ENCODE assay signal across 20 mouse cellular contexts in genomic region chr8:57843461-57843860, GRCm38 (mm10).
DNase-seq lines count a peak whose midpoint lies in the region; ATAC-seq and TF ChIP-seq lines count a peak whose summit lies in the region.
"Had no signal": no experiment of that assay in that cellular context is flagged by ENCODE, and none has a peak within 500 bp of the region (broad histone marks: within the 10 kb centered on the region; RNA-seq: fewer than 3 reads in every experiment).

No protein-coding gene starts in this region.

- H3K4me1 ChIP-seq in forebrain, embryonic 16.5 days (replicated peaks; ENCODE audit: control insufficient read depth, insufficient read depth, low read length): peaks cover 9% of the 10 kb centered on the region
- no peaks in the 10 kb centered on the region for H3K4me1 ChIP-seq in forebrain, embryonic 12.5 days
- H3K4me1 ChIP-seq in lung, postnatal 0 days (ENCODE audit: insufficient read depth, low read depth, low read length): no peaks in the 10 kb centered on the region
- no peaks in the 10 kb centered on the region for H3K4me1 ChIP-seq in hindbrain, embryonic 14.5 days (replicated peaks; ENCODE audit: control insufficient read depth, insufficient read depth, low read length)
- H3K4me1 ChIP-seq: embryonic facial prominence, embryonic 10.5 days; hindbrain, embryonic 10.5 days; limb, embryonic 12.5 days had no signal

- no peak overlapping the region for H3K4me2 ChIP-seq in forebrain, embryonic 16.5 days (ENCODE audit: low read length)
- no peak overlapping the region for H3K4me2 ChIP-seq in forebrain, embryonic 12.5 days
- H3K4me2 ChIP-seq in lung, postnatal 0 days (replicated peaks; ENCODE audit: low read depth, low read length): no peak overlapping the region
- no peak overlapping the region for H3K4me2 ChIP-seq in hindbrain, embryonic 14.5 days (replicated peaks)
- H3K4me2 ChIP-seq: heart, embryonic 11.5 days; limb, embryonic 12.5 days; liver, embryonic 11.5 days; midbrain, embryonic 12.5 days had no signal

- H3K27ac ChIP-seq in forebrain, embryonic 16.5 days (ENCODE audit: low read length): peak overlapping the region; percentile 75
- no peak overlapping the region for H3K27ac ChIP-seq in forebrain, embryonic 12.5 days
- no peak overlapping the region for H3K27ac ChIP-seq in lung, postnatal 0 days (ENCODE audit: low read length)
- H3K27ac ChIP-seq in hindbrain, embryonic 14.5 days: no peak overlapping the region
- H3K27ac ChIP-seq: embryonic facial prominence, embryonic 10.5 days; hindbrain, embryonic 10.5 days; hindbrain, postnatal 0 days; limb, embryonic 12.5 days; midbrain, embryonic 12.5 days; stomach, postnatal 0 days had no signal

- no peak for TF ChIP-seq CTCF in lung, postnatal 0 days (IDR thresholded peaks at IDR 0.05)

- no peak overlapping the region for H3K9ac ChIP-seq in forebrain, embryonic 16.5 days (replicated peaks; ENCODE audit: low read depth, low read length)
- no peak overlapping the region for H3K9ac ChIP-seq in forebrain, embryonic 12.5 days
- H3K9ac ChIP-seq in lung, postnatal 0 days (replicated peaks; ENCODE audit: low read depth): no peak overlapping the region
- no peak overlapping the region for H3K9ac ChIP-seq in hindbrain, embryonic 14.5 days
- H3K9ac ChIP-seq: limb, embryonic 12.5 days; liver, postnatal 0 days; midbrain, embryonic 12.5 days had no signal

- ATAC-seq in forebrain, embryonic 16.5 days: peak; percentile 34
- no peak for ATAC-seq in forebrain, embryonic 12.5 days (ENCODE audit: low FRiP score)
- ATAC-seq in lung, postnatal 0 days: no peak; the same call in 1 of the 2 replicates
- ATAC-seq in hindbrain, embryonic 14.5 days (ENCODE audit: low FRiP score): no peak
- ATAC-seq: liver, postnatal 0 days had no signal

- DNase-seq in lung, postnatal 0 days (ENCODE audit: low spot score): peak; percentile 13
- DNase-seq in lung, postnatal 4 days: no peak
- peak; percentile 78 for DNase-seq in cerebellum, adult 9-10 months
- no peak for DNase-seq in hindbrain, embryonic 14.5 days (ENCODE audit: low spot score)
- no peak for DNase-seq in thymus, postnatal 14 days
- DNase-seq: adrenal gland, postnatal 25 days; gastrocnemius, postnatal 14 days; heart, adult 11 months; kidney, adult 9 months; liver, postnatal 0 days had no signal

- H3K27me3 ChIP-seq in forebrain, embryonic 16.5 days (replicated peaks; ENCODE audit: control insufficient read depth, insufficient read depth, low read length): no peaks in the 10 kb centered on the region
- H3K27me3 ChIP-seq in forebrain, embryonic 12.5 days: no peaks in the 10 kb centered on the region
- H3K27me3 ChIP-seq in lung, postnatal 0 days (replicated peaks; ENCODE audit: insufficient read depth, low read length): no peaks in the 10 kb centered on the region
- H3K27me3 ChIP-seq in hindbrain, embryonic 14.5 days (ENCODE audit: control insufficient read depth, insufficient read depth, low read length): no peaks in the 10 kb centered on the region
- H3K27me3 ChIP-seq: limb, embryonic 12.5 days; midbrain, embryonic 12.5 days had no signal

- no peaks in the 10 kb centered on the region for H3K36me3 ChIP-seq in forebrain, embryonic 16.5 days (ENCODE audit: control insufficient read depth, insufficient read depth)
- H3K36me3 ChIP-seq in forebrain, embryonic 12.5 days (replicated peaks): no peaks in the 10 kb centered on the region
- no peaks in the 10 kb centered on the region for H3K36me3 ChIP-seq in lung, postnatal 0 days (ENCODE audit: insufficient read depth, low read length)
- H3K36me3 ChIP-seq in hindbrain, embryonic 14.5 days (replicated peaks; ENCODE audit: control insufficient read depth, insufficient read depth): no peaks in the 10 kb centered on the region
- H3K36me3 ChIP-seq: embryonic facial prominence, embryonic 10.5 days; hindbrain, embryonic 10.5 days; limb, embryonic 12.5 days; midbrain, embryonic 12.5 days had no signal

- H3K4me3 ChIP-seq in forebrain, embryonic 16.5 days (replicated peaks; ENCODE audit: low read length): no peak overlapping the region
- no peak overlapping the region for H3K4me3 ChIP-seq in forebrain, embryonic 12.5 days (replicated peaks)
- no peak overlapping the region for H3K4me3 ChIP-seq in lung, postnatal 0 days (ENCODE audit: low read depth, low read length)
- no peak overlapping the region for H3K4me3 ChIP-seq in hindbrain, embryonic 14.5 days (replicated peaks; ENCODE audit: low read length)
- H3K4me3 ChIP-seq: embryonic facial prominence, embryonic 10.5 days; hindbrain, embryonic 10.5 days; limb, embryonic 12.5 days; midbrain, embryonic 12.5 days had no signal

- 44% methylated on average over 5 of the region's 5 CpGs for WGBS in forebrain, embryonic 16.5 days
- 69% methylated on average over 5 of the region's 5 CpGs for WGBS in forebrain, embryonic 12.5 days
- 50% methylated on average over 5 of the region's 5 CpGs for WGBS in lung, postnatal 0 days
- 65% methylated on average over 5 of the region's 5 CpGs for WGBS in hindbrain, embryonic 14.5 days

- TF ChIP-seq EP300 in lung, postnatal 0 days (IDR thresholded peaks at IDR 0.05): no peak

- H3K9me3 ChIP-seq in forebrain, embryonic 16.5 days (ENCODE audit: control insufficient read depth, low read length): no peaks in the 10 kb centered on the region
- H3K9me3 ChIP-seq in forebrain, embryonic 12.5 days: no peaks in the 10 kb centered on the region
- H3K9me3 ChIP-seq in lung, postnatal 0 days (ENCODE audit: low read length): no peaks in the 10 kb centered on the region
- H3K9me3 ChIP-seq in hindbrain, embryonic 14.5 days (ENCODE audit: control insufficient read depth, low read length): no peaks in the 10 kb centered on the region
- H3K9me3 ChIP-seq: embryonic facial prominence, embryonic 10.5 days; hindbrain, embryonic 10.5 days; limb, embryonic 12.5 days; midbrain, embryonic 12.5 days had no signal

Comparison
In these comparisons a context has a peak if more than half of its experiments do, and no peak if none do; other contexts are left out.
1. DNase-seq: peak in lung, postnatal 0 days (single experiment) and cerebellum, adult 9-10 months (single experiment); none in lung, postnatal 4 days (0 of 2), hindbrain, embryonic 14.5 days (single experiment) and thymus, postnatal 14 days (single experiment).